Comparison of ENCODE assay signal across 10 mouse cellular contexts in genomic region chr1:134368777-134369337, GRCm38 (mm10). TPM values are rescaled to one million over a fixed set of nuclear protein-coding genes. Genes with fewer than 3 reads are reported as not detected.
A peak's percentile ranks its signal among the peaks of the same experiment; 100 is the strongest.
DNase-seq lines count a peak whose midpoint lies in the region; ATAC-seq lines count a peak whose summit lies in the region.
"Had no signal": no experiment of that assay in that cellular context is flagged by ENCODE, and none has a peak within 500 bp of the region (broad histone marks: within the 10 kb centered on the region; RNA-seq: fewer than 3 reads in every experiment).

No protein-coding gene starts in this region.

- DNase-seq in frontal cortex, postnatal 25 days (ENCODE audit: low spot score in 2 of 2): peak; percentile 50 to 61
- DNase-seq in CD4-positive helper T cell, adult 2 months (ENCODE audit: low read depth, low spot score): peak; percentile 40
- peak; percentile 77 for DNase-seq in adrenal gland, postnatal 14 days
- DNase-seq in frontal cortex, postnatal 36 days (ENCODE audit: low spot score in 2 of 2): peak; percentile 52 to 74
- DNase-seq in layer of hippocampus, postnatal 14 days (ENCODE audit: low spot score in 2 of 2): peak; percentile 54 to 68
- DNase-seq in testis, postnatal 14 days (ENCODE audit: low spot score): peak; percentile 48

- ATAC-seq in frontal cortex, adult (ENCODE audit: low TSS enrichment): no peak
- peak; percentile 53; the same call in 1 of the 2 replicates for ATAC-seq in monocyte, adult 5-6 weeks (replicated peaks; ENCODE audit: insufficient number of reproducible peaks, low FRiP score, low TSS enrichment, poor library complexity, severe bottlenecking)

RNA-seq across cellular contexts. Expression of gene Tmem183a, which starts 7.1 kb away (rescaled TPM):
- total RNA-seq in adrenal gland, postnatal 14 days (2021): 39.7 and 50.9 TPM in 2 replicates
- total RNA-seq in layer of hippocampus, postnatal 14 days (2021): 10 to 100 TPM; 80.0 to 84.3 TPM
- 65.8 to 73.9 TPM (median 67.8 TPM) in 3 replicates for total RNA-seq in monocyte, adult 5-6 weeks (2017)

RNA-seq across cellular contexts. Expression of gene 4933406M09Rik, which starts 16.9 kb away (rescaled TPM):
- not detected in 2 replicates for total RNA-seq in adrenal gland, postnatal 14 days (2021)
- not detected for total RNA-seq in layer of hippocampus, postnatal 14 days (2021)
- total RNA-seq in monocyte, adult 5-6 weeks (2017): not detected in 3 replicates
- total RNA-seq: adrenal gland, postnatal 4 days; layer of hippocampus, adult 8-10 months had no signal

RNA-seq across cellular contexts. Expression of gene Ppfia4, which starts 36.1 kb away (rescaled TPM):
- total RNA-seq in adrenal gland, postnatal 14 days (2021): 0.67 and 1.6 TPM in 2 replicates
- total RNA-seq in layer of hippocampus, postnatal 14 days (2021): 10 to 100 TPM; 82.3 to 86.7 TPM
- total RNA-seq in monocyte, adult 5-6 weeks (2017): 20.4 to 28.3 TPM (median 20.4 TPM) in 3 replicates

RNA-seq across cellular contexts. Expression of gene Cyb5r1, which starts 36.5 kb away (rescaled TPM):
- 27.4 and 28.0 TPM in 2 replicates for total RNA-seq in adrenal gland, postnatal 14 days (2021)
- 10 to 100 TPM; 24.0 to 31.4 TPM for total RNA-seq in layer of hippocampus, postnatal 14 days (2021)
- total RNA-seq in monocyte, adult 5-6 weeks (2017): 56.4 to 76.4 TPM (median 62.0 TPM) in 3 replicates

RNA-seq across cellular contexts. Expression of gene Adipor1, which starts 46.3 kb away (rescaled TPM):
- 119 and 126 TPM in 2 replicates for total RNA-seq in adrenal gland, postnatal 14 days (2021)
- 10 to 100 TPM; 62.2 to 64.1 TPM for total RNA-seq in layer of hippocampus, postnatal 14 days (2021)
- total RNA-seq in monocyte, adult 5-6 weeks (2017): 133 to 190 TPM (median 182 TPM) in 3 replicates
